Mouse (Mus musculus) forebrain, embryonic 14.5 days (tissue): ENCODE data around the gene Crnkl1. TPM values are rescaled to one million over a fixed set of nuclear protein-coding genes. Genes with fewer than 3 reads are reported as not detected.

Experiments used
- ATAC-seq: fragments of 200-750 bp; cut with Nextera tagmentation; 2 replicates; pipeline ENCODE4 v1.8.0; 2017; ENCODE audit warnings: mild to moderate bottlenecking, moderate library complexity
- DNase-seq: peaks from one replicate; pipeline ENCODE4 v3.0.0-alpha.2; 2015; ENCODE audit warnings: low spot score
- H3K27ac ChIP-seq: fragments of 300-500 bp; sonication (generic); 2 replicates; pipeline ENCODE4 v1.5.1; 2014; ENCODE audit warnings: low read depth, mild to moderate bottlenecking, control low read depth, low read length, moderate library complexity
- H3K27me3 ChIP-seq: fragments of 300-500 bp; sonication (generic); replicated peaks from 2 replicates; pipeline ENCODE4 v1.6.1; 2014; ENCODE audit warnings: low read length, control low read depth, mixed read lengths; ENCODE audit not compliant: control insufficient read depth, insufficient read depth
- H3K36me3 ChIP-seq: fragments of 300-500 bp; sonication (generic); 2 replicates; pipeline ENCODE4 v1.6.1; 2014; ENCODE audit warnings: low read length, control low read depth; ENCODE audit not compliant: control insufficient read depth, insufficient read depth
- H3K4me1 ChIP-seq: fragments of 300-500 bp; sonication (generic); 2 replicates; pipeline ENCODE4 v1.6.1; 2014; ENCODE audit warnings: antibody characterized with exemption, low read length, control low read depth; ENCODE audit not compliant: control insufficient read depth, insufficient read depth
- H3K4me2 ChIP-seq: fragments of 300-500 bp; sonication (generic); 2 replicates; pipeline ENCODE4 v1.6.1; 2014; ENCODE audit warnings: mild to moderate bottlenecking, control low read depth, low read length
- H3K4me3 ChIP-seq: fragments of 300-500 bp; sonication (generic); 2 replicates; pipeline ENCODE4 v1.5.1; 2014; ENCODE audit warnings: low read depth, low read length, control low read depth
- H3K9ac ChIP-seq: fragments of 300-500 bp; sonication (generic); 2 replicates; pipeline ENCODE4 v1.6.1; 2014; ENCODE audit warnings: mild to moderate bottlenecking, low read length, control low read depth, moderate library complexity
- H3K9me3 ChIP-seq: fragments of 300-500 bp; sonication (generic); replicated peaks from 2 replicates; pipeline ENCODE4 v1.6.1; 2016; ENCODE audit warnings: low read length, control low read depth, mixed read lengths; ENCODE audit not compliant: control insufficient read depth
- WGBS: fragments of 180-500 bp; shearing (Covaris S2); extraction: QIAGEN DNeasy Blood & Tissue Kit; methylation state at CpG from one replicate; pipeline ENCODE4 v1.1.7; 2014; 5-methylcytosine and 5-hydroxymethylcytosine counted together
- polyA plus RNA-seq: library from polyadenylated mRNA; unstranded; fragments of >200 nt; fragmentation: Nextera tagmentation; extraction: Ambion mirVana; gene quantifications from 2 replicates; pipeline ENCODE4 v1.2.1, GENCODE M21; 2014

Crnkl1 gene
- polyA plus RNA-seq, 1 experiment from 2014 or later = 34.4 TPM

GRCm38 (mm10) chr2:145884913-145885785, 49.7 kb downstream of the Crnkl1 start:
- Histone ChIP-seq H3K9me3 (no peaks in the 10 kb centered on the region), H3K27me3 (no peaks in the 10 kb centered on the region), H3K36me3 (peaks cover 5% of the 10 kb centered on the region; the same call in 1 of the 2 replicates), H3K27ac (no peak overlapping the region), H3K4me3 (no peak overlapping the region), H3K4me2 (no peak overlapping the region), H3K9ac (no peak overlapping the region), H3K4me1 (no peaks in the 10 kb centered on the region)
- ATAC-seq (no peak), DNase-seq (no peak)
- 81% methylated on average over 14 of the region's 14 CpGs for WGBS

- Histone ChIP-seq H3K4me1 (no peaks in the 10 kb centered on the region), H3K9me3 (no peaks in the 10 kb centered on the region), H3K4me3 (no peak overlapping the region), H3K9ac (no peak overlapping the region), H3K27ac (no peak overlapping the region), H3K4me2 (no peak overlapping the region), H3K27me3 (no peaks in the 10 kb centered on the region), H3K36me3 (peaks cover 7% of the 10 kb centered on the region; the same call in 1 of the 2 replicates)
- ATAC-seq (no peak), DNase-seq (no peak)
- 39% methylated on average over 17 of the region's 17 CpGs for WGBS
These were observed 50.5 kb downstream of the Crnkl1 start for GRCm38 (mm10) chr2:145884036-145884912.

- no peak for DNase-seq
These were observed 52.4 kb downstream of the Crnkl1 start for GRCm38 (mm10) chr2:145882398-145882797.

GRCm38 (mm10) chr2:145881932-145882331, 52.9 kb downstream of the Crnkl1 start:
- Histone ChIP-seq H3K27ac (no peak overlapping the region), H3K4me1 (no peaks in the 10 kb centered on the region), H3K9ac (no peak overlapping the region), H3K27me3 (no peaks in the 10 kb centered on the region), H3K36me3 (peaks cover 7% of the 10 kb centered on the region; the same call in 1 of the 2 replicates), H3K9me3 (no peaks in the 10 kb centered on the region), H3K4me2 (no peak overlapping the region), H3K4me3 (no peak overlapping the region)
- DNase-seq = no peak
- 85% methylated on average over 5 of the region's 5 CpGs for WGBS
- ATAC-seq = no peak

More at GRCm38 (mm10) chr2:145882398-145882797, 52.4 kb downstream of the Crnkl1 start:
- peaks cover 7% of the 10 kb centered on the region; the same call in 1 of the 2 replicates for H3K36me3 ChIP-seq
- no peak overlapping the region for H3K4me3 ChIP-seq
- H3K4me2 ChIP-seq = no peak overlapping the region
- WGBS = 17% methylated on average over 2 of the region's 2 CpGs
- no peaks in the 10 kb centered on the region for H3K9me3 ChIP-seq
- ATAC-seq = no peak
- H3K9ac ChIP-seq = no peak overlapping the region
- no peak overlapping the region for H3K27ac ChIP-seq
- H3K27me3 ChIP-seq = no peaks in the 10 kb centered on the region
- H3K4me1 ChIP-seq = no peaks in the 10 kb centered on the region

GRCm38 (mm10) chr2:145880887-145881747, 53.7 kb downstream of the Crnkl1 start:
- H3K4me2 ChIP-seq = no peak overlapping the region
- ATAC-seq = no peak
- 84% methylated on average over 11 of the region's 11 CpGs for WGBS

GRCm38 (mm10) chr2:145877191-145877590, 57.6 kb downstream of the Crnkl1 start:
- ATAC-seq = no peak
- Histone ChIP-seq H3K27me3 (no peaks in the 10 kb centered on the region), H3K9me3 (no peaks in the 10 kb centered on the region), H3K4me3 (no peak overlapping the region), H3K9ac (no peak overlapping the region), H3K36me3 (0 out of 2 replicates have a peak, but pooled peaks cover 3% of the 10 kb centered on the region), H3K4me2 (no peak overlapping the region), H3K4me1 (no peaks in the 10 kb centered on the region), H3K27ac (no peak overlapping the region)
- DNase-seq = no peak
- 94% methylated on average over 3 of the region's 3 CpGs for WGBS

More at GRCm38 (mm10) chr2:145880887-145881747, 53.7 kb downstream of the Crnkl1 start:
- Histone ChIP-seq H3K9me3 (no peaks in the 10 kb centered on the region), H3K9ac (no peak overlapping the region), H3K27ac (no peak overlapping the region), H3K27me3 (no peaks in the 10 kb centered on the region), H3K4me1 (no peaks in the 10 kb centered on the region), H3K36me3 (peaks cover 7% of the 10 kb centered on the region; the same call in 1 of the 2 replicates), H3K4me3 (no peak overlapping the region)
- no peak for DNase-seq

GRCm38 (mm10) chr2:145874879-145875482, 59.8 kb downstream of the Crnkl1 start:
- Histone ChIP-seq H3K27ac (no peak overlapping the region), H3K27me3 (no peaks in the 10 kb centered on the region), H3K36me3 (no peaks in the 10 kb centered on the region), H3K9me3 (no peaks in the 10 kb centered on the region), H3K4me2 (no peak overlapping the region), H3K9ac (no peak overlapping the region), H3K4me1 (no peaks in the 10 kb centered on the region), H3K4me3 (no peak overlapping the region)
- DNase-seq (no peak), ATAC-seq (no peak)
- WGBS = 72% methylated on average over 3 of the region's 3 CpGs

GRCm38 (mm10) chr2:145873953-145874352, 60.9 kb downstream of the Crnkl1 start:
- Histone ChIP-seq H3K9ac (no peak overlapping the region), H3K4me3 (no peak overlapping the region), H3K27ac (no peak overlapping the region), H3K9me3 (no peaks in the 10 kb centered on the region), H3K4me1 (no peaks in the 10 kb centered on the region), H3K27me3 (no peaks in the 10 kb centered on the region), H3K36me3 (no peaks in the 10 kb centered on the region), H3K4me2 (no peak overlapping the region)
- no peak for ATAC-seq
- 72% methylated on average over 1 of the region's 1 CpGs for WGBS
- no peak for DNase-seq
